Comparison of ENCODE assay signal across 10 mouse cellular contexts in the genomic region with DNA sequence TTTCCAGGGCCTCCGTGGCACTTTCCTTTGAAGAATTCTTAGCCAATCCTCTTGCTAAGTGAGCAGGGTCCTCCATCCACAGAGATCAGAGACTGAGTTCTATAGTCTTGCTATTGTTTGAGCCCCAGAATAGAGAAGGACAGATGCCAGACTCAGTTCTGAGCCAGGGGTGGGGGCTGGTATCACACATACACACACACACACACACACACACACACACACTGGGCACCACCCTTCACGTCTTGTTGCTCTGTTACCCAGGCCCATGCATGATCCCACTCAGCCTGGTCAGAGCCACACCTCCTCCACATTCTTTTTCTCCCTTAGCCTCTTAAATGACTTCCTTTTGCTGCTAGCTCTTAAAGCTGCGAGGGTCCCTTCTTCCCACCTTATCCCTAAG.
DNase-seq lines count a peak whose midpoint lies in the region; ATAC-seq lines count a peak whose summit lies in the region.
"Had no signal": no experiment of that assay in that cellular context is flagged by ENCODE, and none has a peak within 500 bp of the region (broad histone marks: within the 10 kb centered on the region; RNA-seq: fewer than 3 reads in every experiment).

No protein-coding gene starts in this region.

- DNase-seq in heart, embryonic 10.5 days (ENCODE audit: low spot score) = peak; percentile 70
- DNase-seq in heart, postnatal 10 days = no peak
- no peak for DNase-seq in hindbrain, embryonic 10.5 days (ENCODE audit: low spot score)
- DNase-seq in right cerebral cortex, postnatal 4 days = no peak
- no peak for DNase-seq in urinary bladder, postnatal 25 days (ENCODE audit: low spot score)
- DNase-seq in ovary, postnatal 10 days (ENCODE audit: low spot score) = no peak
- DNase-seq: kidney, postnatal 10 days had no signal

- no peaks in the 10 kb centered on the region for H3K27me3 ChIP-seq in heart, embryonic 10.5 days (ENCODE audit: insufficient read depth, poor library complexity, severe bottlenecking)
- H3K27me3 ChIP-seq in hindbrain, embryonic 10.5 days (ENCODE audit: insufficient read depth, poor library complexity, severe bottlenecking) = no peaks in the 10 kb centered on the region
- no peaks in the 10 kb centered on the region for H3K27me3 ChIP-seq in midbrain, embryonic 13.5 days
- H3K27me3 ChIP-seq: limb, embryonic 15.5 days had no signal

- intact Hi-C loops in heart, postnatal 10 days (cut with DNase I) = loop anchor here (5.0 kb wide), 1 partner anchor 117 kb away; no protein-coding TSS in a partner anchor

- peak; percentile 21; the same call in 1 of the 2 replicates for ATAC-seq in midbrain, embryonic 13.5 days

- no peaks in the 10 kb centered on the region for H3K9me3 ChIP-seq in heart, embryonic 10.5 days
- H3K9me3 ChIP-seq in hindbrain, embryonic 10.5 days = no peaks in the 10 kb centered on the region
- H3K9me3 ChIP-seq in midbrain, embryonic 13.5 days = no peaks in the 10 kb centered on the region
- H3K9me3 ChIP-seq: limb, embryonic 15.5 days had no signal

- 47% methylated on average over 3 of the region's 3 CpGs for WGBS in heart, embryonic 10.5 days
- 42% methylated on average over 3 of the region's 3 CpGs for WGBS in hindbrain, embryonic 10.5 days
- WGBS in midbrain, embryonic 13.5 days = 21% methylated on average over 3 of the region's 3 CpGs

- no peak overlapping the region for H3K9ac ChIP-seq in midbrain, embryonic 13.5 days (replicated peaks)
- H3K9ac ChIP-seq: limb, embryonic 15.5 days had no signal

- H3K4me1 ChIP-seq in heart, embryonic 10.5 days = peaks cover 61% of the 10 kb centered on the region
- peaks cover 18% of the 10 kb centered on the region for H3K4me1 ChIP-seq in brown adipose tissue, adult 24 weeks (ENCODE audit: control insufficient read depth, insufficient read depth, insufficient read length, low read length)
- H3K4me1 ChIP-seq in hindbrain, embryonic 10.5 days (replicated peaks) = peaks cover 60% of the 10 kb centered on the region
- peaks cover 55% of the 10 kb centered on the region for H3K4me1 ChIP-seq in midbrain, embryonic 13.5 days (replicated peaks)

- peak overlapping the region; percentile 57 for H3K27ac ChIP-seq in heart, embryonic 10.5 days
- H3K27ac ChIP-seq in brown adipose tissue, adult 24 weeks (replicated peaks; ENCODE audit: low read depth, low read length) = peak overlapping the region; percentile 65
- H3K27ac ChIP-seq in hindbrain, embryonic 10.5 days = peak overlapping the region; percentile 85
- H3K27ac ChIP-seq in midbrain, embryonic 13.5 days = peak overlapping the region; percentile 87
- H3K27ac ChIP-seq: limb, embryonic 15.5 days had no signal

- H3K4me3 ChIP-seq in heart, embryonic 10.5 days = no peak overlapping the region
- H3K4me3 ChIP-seq in brown adipose tissue, adult 24 weeks (ENCODE audit: insufficient read depth, low read depth, low read length) = no peak overlapping the region
- no peak overlapping the region for H3K4me3 ChIP-seq in hindbrain, embryonic 10.5 days
- no peak overlapping the region for H3K4me3 ChIP-seq in midbrain, embryonic 13.5 days (replicated peaks)
- H3K4me3 ChIP-seq: limb, embryonic 15.5 days had no signal

- no peaks in the 10 kb centered on the region for H3K36me3 ChIP-seq in heart, embryonic 10.5 days
- H3K36me3 ChIP-seq in hindbrain, embryonic 10.5 days = no peaks in the 10 kb centered on the region
- no peaks in the 10 kb centered on the region for H3K36me3 ChIP-seq in midbrain, embryonic 13.5 days
- H3K36me3 ChIP-seq: limb, embryonic 15.5 days had no signal

- no peak overlapping the region for H3K4me2 ChIP-seq in midbrain, embryonic 13.5 days (replicated peaks)
- H3K4me2 ChIP-seq: limb, embryonic 15.5 days had no signal
